Mouse (Mus musculus): ENCODE measurements at regions not wholly inside any gene's neighbourhood (a gene's known extent, or its start where the extent isn't known, plus 50 kb on each side); places are given as distances from the start of the nearest gene placed in this dataset.

GRCm38 (mm10) chr2:174871844-174872243 is 111.4 kb downstream of the Edn3 start:
- TF ChIP-seq CTCF (IDR thresholded peaks at IDR 0.05; ENCODE audit: low read depth) = no peak
- no peak for TF ChIP-seq EP300 (IDR thresholded peaks at IDR 0.05; ENCODE audit: low read depth)

Measured in heart, postnatal 0 days (tissue).